Mouse (Mus musculus) heart, postnatal 0 days (tissue): ENCODE results near the gene Frmd4b. TPM values are rescaled to one million over a fixed set of nuclear protein-coding genes. Genes with fewer than 3 reads are reported as not detected.

Experiments used
- ATAC-seq: fragments of 200-750 bp; cut with Nextera tagmentation; 2 replicates; pipeline ENCODE4 v1.8.0; 2017; ENCODE audit warnings: low read depth, moderate number of reproducible peaks, moderate library complexity; ENCODE audit not compliant: insufficient read depth
- DNase-seq: peaks from one replicate; pipeline ENCODE4 v3.0.0-alpha.2; 2016; ENCODE audit warnings: low spot score
- H3K27ac ChIP-seq: fragments of 300-500 bp; sonication (generic); 2 replicates; pipeline ENCODE4 v1.5.1; 2014; ENCODE audit warnings: low read depth, mild to moderate bottlenecking
- H3K27me3 ChIP-seq: fragments of 300-500 bp; sonication (generic); 2 replicates; pipeline ENCODE4 v1.6.1; 2014; ENCODE audit warnings: low read length, mixed read lengths; ENCODE audit not compliant: control insufficient read depth, insufficient read depth
- H3K36me3 ChIP-seq: fragments of 300-500 bp; sonication (generic); replicated peaks from 2 replicates; pipeline ENCODE4 v1.6.1; 2014; ENCODE audit warnings: low read length, mixed read lengths; ENCODE audit not compliant: control insufficient read depth, insufficient read depth
- H3K4me1 ChIP-seq: fragments of 300-500 bp; sonication (generic); 2 replicates; pipeline ENCODE4 v1.6.1; 2014; ENCODE audit warnings: antibody characterized with exemption; ENCODE audit not compliant: control insufficient read depth, insufficient read depth
- H3K4me2 ChIP-seq: fragments of 300-500 bp; sonication (generic); 2 replicates; pipeline ENCODE4 v1.6.1; 2014; ENCODE audit warnings: low read depth, mild to moderate bottlenecking, low read length, moderate library complexity
- H3K4me3 ChIP-seq: fragments of 300-500 bp; sonication (generic); 2 replicates; pipeline ENCODE4 v1.5.1; 2014; ENCODE audit warnings: low read depth, low read length
- H3K9ac ChIP-seq: fragments of 300-500 bp; sonication (generic); replicated peaks from 2 replicates; pipeline ENCODE4 v1.6.1; 2014; ENCODE audit warnings: low read depth, low read length, mixed read lengths
- H3K9me3 ChIP-seq: fragments of 300-500 bp; sonication (generic); replicated peaks from 2 replicates; pipeline ENCODE4 v1.6.1; 2016; ENCODE audit warnings: low read length; ENCODE audit not compliant: control insufficient read depth
- CTCF ChIP-seq: IDR thresholded peaks from 2 replicates; pipeline ENCODE4 v1.5.1; 2016; ENCODE audit warnings: antibody characterized with exemption, control low read depth, low read depth
- EP300 ChIP-seq: IDR thresholded peaks from 2 replicates; pipeline ENCODE4 v1.6.1; 2016; ENCODE audit warnings: antibody characterized with exemption, low read depth
- WGBS: fragments of 180-500 bp; shearing (Covaris S2); extraction: QIAGEN DNeasy Blood & Tissue Kit; methylation state at CpG from one replicate; pipeline ENCODE4 v1.1.7; 2014; 5-methylcytosine and 5-hydroxymethylcytosine counted together
- polyA plus RNA-seq: library from polyadenylated mRNA; unstranded; fragments of >200 nt; fragmentation: Nextera tagmentation; extraction: Ambion mirVana; gene quantifications from 2 replicates; pipeline ENCODE4 v1.2.1, GENCODE M21; 2015
- total RNA-seq: library from RNA; depleted of rRNA; stranded (reverse); fragments of >200 nt; gene quantifications from 2 replicates; pipeline ENCODE4 v1.2.3, GENCODE M21; 2014; ENCODE audit warnings: low replicate concordance

Gene Frmd4b
- total and polyA plus RNA-seq, 2 experiments from 2014 or later = 6.2 to 19.0 TPM

DNA sequence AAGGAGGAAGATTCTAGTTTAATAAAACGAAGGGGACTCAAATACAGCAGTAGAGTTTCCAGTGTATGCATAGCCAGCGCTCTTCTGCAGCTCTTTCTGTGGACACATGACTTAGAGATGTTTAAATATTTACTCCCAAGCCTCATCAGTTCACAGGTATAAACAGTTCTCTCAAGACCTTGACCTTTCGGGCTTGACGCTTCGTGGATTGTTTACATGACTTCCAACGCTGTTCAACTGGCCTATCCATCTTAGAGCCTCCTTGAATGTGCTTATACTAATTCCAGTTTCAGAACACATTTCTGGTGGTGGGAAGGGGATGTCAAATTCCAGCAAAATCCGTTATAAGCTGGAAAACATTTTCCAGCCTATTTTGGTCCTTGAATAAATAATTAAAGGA is 203.9 kb downstream of the Frmd4b start:
- ATAC-seq = no peak
- no peaks in the 10 kb centered on the region for H3K9me3 ChIP-seq
- TF ChIP-seq EP300 = no peak
- H3K36me3 ChIP-seq = no peaks in the 10 kb centered on the region
- no peak overlapping the region for H3K27ac ChIP-seq
- H3K4me1 ChIP-seq = peaks cover 19% of the 10 kb centered on the region
- H3K27me3 ChIP-seq = no peaks in the 10 kb centered on the region
- no peak overlapping the region for H3K4me2 ChIP-seq
- 70% methylated on average over 7 of the region's 7 CpGs for WGBS
- DNase-seq = no peak
- H3K4me3 ChIP-seq = no peak overlapping the region
- no peak overlapping the region for H3K9ac ChIP-seq

DNA sequence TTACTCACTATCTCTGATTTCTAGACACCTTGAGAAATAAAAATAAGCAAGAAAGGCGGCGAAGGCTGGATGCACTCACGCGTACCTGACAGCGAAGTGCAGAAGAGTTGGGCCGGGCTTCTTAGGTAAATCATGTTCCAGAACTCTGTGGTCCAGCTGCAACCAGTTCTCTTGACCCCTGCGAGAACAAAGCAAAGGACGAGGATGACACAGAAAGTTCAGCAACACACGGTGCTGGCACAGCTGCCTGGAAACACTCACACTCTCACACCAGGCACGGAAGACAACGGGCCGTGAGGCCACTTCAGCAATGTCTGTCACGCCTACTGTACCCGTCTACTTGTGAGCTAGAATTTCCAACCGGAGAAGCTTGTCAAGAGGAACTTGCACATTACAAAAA is 204.9 kb downstream of the Frmd4b start:
- no peaks in the 10 kb centered on the region for H3K36me3 ChIP-seq
- TF ChIP-seq EP300 (no peak), CTCF (no peak)
- no peak overlapping the region for H3K4me3 ChIP-seq
- H3K9ac ChIP-seq = no peak overlapping the region
- H3K27ac ChIP-seq = no peak overlapping the region
- WGBS = 86% methylated on average over 15 of the region's 15 CpGs
- no peak overlapping the region for H3K4me2 ChIP-seq
- no peak for DNase-seq
- H3K9me3 ChIP-seq = no peaks in the 10 kb centered on the region
- no peaks in the 10 kb centered on the region for H3K27me3 ChIP-seq
- peaks cover 19% of the 10 kb centered on the region for H3K4me1 ChIP-seq
- no peak for ATAC-seq

DNA sequence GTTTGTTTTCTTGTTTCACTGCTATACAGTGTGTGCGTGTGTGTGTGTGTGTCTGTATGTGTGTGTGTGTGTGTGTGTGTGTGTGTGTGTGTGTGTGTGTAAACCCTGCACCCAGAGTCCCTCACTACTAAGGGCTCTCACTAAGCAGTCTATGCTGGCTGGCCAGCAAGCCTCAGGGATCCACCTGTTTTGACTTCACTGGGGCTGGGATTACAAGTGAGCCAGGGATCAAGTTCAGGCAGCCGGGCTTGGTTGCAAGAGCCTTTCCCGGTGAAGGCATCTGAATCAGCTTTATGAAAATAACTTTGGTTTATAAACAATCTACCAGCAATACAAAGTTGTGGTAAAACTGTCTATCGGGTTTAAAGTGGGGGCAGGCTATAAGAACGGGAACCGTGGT is 206.0 kb downstream of the Frmd4b start:
- H3K4me2 ChIP-seq = no peak overlapping the region
- TF ChIP-seq EP300 (no peak), CTCF (no peak)
- H3K9ac ChIP-seq = no peak overlapping the region
- no peak overlapping the region for H3K27ac ChIP-seq
- WGBS = 90% methylated on average over 6 of the region's 6 CpGs
- peaks cover 19% of the 10 kb centered on the region for H3K4me1 ChIP-seq
- no peak overlapping the region for H3K4me3 ChIP-seq
- no peaks in the 10 kb centered on the region for H3K36me3 ChIP-seq
- no peak for ATAC-seq
- no peak for DNase-seq
- H3K9me3 ChIP-seq = no peaks in the 10 kb centered on the region
- H3K27me3 ChIP-seq = 0 out of 2 replicates have a peak, but pooled peaks cover 9% of the 10 kb centered on the region

DNA sequence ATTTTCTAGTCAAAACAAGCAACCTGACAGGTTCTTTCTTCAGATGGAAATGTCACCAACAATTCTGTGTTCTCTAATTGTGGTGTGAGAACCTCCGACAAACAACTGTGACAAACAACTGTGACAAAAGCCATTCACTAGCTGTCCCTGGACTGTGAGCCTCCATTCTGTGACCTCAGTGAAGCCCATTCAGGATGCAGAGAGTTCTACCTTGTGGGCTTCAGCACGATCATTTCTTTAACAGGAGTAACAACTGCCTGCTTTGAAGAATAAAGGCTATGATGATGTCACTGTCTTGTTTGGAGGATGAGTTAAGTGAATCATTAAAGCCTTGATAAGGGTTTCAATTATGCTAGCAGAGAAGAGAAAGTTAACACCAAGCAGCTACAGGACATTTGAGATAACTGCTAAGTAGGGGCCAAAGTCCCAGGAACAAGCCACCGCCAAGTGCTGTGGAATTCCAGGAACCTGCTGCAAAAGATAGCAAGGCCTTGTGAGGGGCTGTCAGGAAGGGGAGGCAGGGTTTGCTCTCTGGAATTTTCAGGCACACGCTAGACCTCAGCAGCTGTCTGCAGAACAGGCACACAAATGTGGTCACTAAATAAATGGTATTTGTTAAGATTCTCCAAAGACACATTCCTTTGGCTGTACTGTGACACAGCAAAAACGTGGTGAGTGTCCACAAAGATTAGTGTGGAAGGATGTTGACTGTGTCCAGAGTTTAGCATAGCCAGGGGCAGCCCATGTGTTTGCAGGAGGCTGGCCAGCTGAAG is 207.7 kb downstream of the Frmd4b start:
- Histone ChIP-seq H3K4me1 (peaks cover 25% of the 10 kb centered on the region), H3K27ac (peak overlapping the region; percentile 62), H3K9ac (no peak overlapping the region), H3K4me3 (no peak overlapping the region), H3K36me3 (no peaks in the 10 kb centered on the region), H3K27me3 (0 out of 2 replicates have a peak, but pooled peaks cover 9% of the 10 kb centered on the region), H3K4me2 (peak overlapping the region; percentile 14; the same call in 1 of the 2 replicates), H3K9me3 (no peaks in the 10 kb centered on the region)
- DNase-seq (peak; percentile 83), ATAC-seq (peak; percentile 83)
- TF ChIP-seq EP300 = no peak
- WGBS = 5% methylated on average over 5 of the region's 5 CpGs

DNA sequence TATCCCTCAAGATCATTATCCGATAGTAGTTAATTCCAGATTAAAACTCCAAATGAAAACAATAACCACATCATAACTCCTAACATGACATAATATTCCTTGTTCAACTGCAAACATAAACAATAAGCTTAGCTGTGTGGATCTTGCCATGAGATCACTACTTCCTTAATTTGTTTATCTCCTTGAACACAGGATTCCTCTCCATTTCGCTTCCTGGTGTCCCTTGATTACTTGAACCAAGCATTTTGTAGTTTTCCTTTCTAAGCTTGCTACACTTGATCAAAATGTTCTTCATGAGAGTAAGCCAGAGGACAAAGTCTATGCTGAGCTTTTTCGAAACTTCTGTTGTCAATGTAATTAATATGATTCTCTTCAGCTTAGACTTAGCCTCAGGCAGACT is 209.4 kb downstream of the Frmd4b start:
- TF ChIP-seq EP300 (no peak), CTCF (no peak)
- H3K9ac ChIP-seq = no peak overlapping the region
- H3K27me3 ChIP-seq = peaks cover 10% of the 10 kb centered on the region; the same call in 1 of the 2 replicates
- ATAC-seq = no peak
- no peaks in the 10 kb centered on the region for H3K9me3 ChIP-seq
- H3K27ac ChIP-seq = no peak overlapping the region
- no peaks in the 10 kb centered on the region for H3K36me3 ChIP-seq
- DNase-seq = no peak
- H3K4me1 ChIP-seq = peaks cover 25% of the 10 kb centered on the region
- 88% methylated on average over 3 of the region's 3 CpGs for WGBS
- no peak overlapping the region for H3K4me2 ChIP-seq
- H3K4me3 ChIP-seq = no peak overlapping the region

DNA sequence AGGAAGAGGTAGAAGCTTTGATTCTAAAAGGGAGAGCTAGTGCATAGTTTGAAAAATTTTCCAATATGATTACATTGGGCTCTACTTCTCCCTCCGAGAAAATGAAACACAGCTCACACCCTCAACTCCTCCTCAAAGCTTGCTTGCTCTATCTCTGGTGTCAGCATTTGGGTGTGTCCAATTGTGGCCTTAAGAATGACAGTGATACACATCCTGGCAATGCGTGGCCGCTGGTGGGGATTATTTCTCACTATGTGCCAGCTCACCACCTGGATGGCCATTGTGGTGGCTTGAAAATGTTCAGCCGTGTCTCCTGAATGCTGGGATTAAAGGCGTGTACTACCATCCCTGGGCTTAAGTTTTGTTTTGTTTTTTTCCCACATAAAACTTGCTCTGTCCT is 209.9 kb downstream of the Frmd4b start:
- Histone ChIP-seq H3K9ac (no peak overlapping the region), H3K9me3 (no peaks in the 10 kb centered on the region), H3K27ac (no peak overlapping the region), H3K36me3 (no peaks in the 10 kb centered on the region), H3K27me3 (peaks cover 15% of the 10 kb centered on the region; the same call in 1 of the 2 replicates), H3K4me2 (no peak overlapping the region), H3K4me1 (peaks cover 25% of the 10 kb centered on the region), H3K4me3 (no peak overlapping the region)
- ATAC-seq (no peak), DNase-seq (no peak)
- no peak for TF ChIP-seq CTCF
- no peak for TF ChIP-seq EP300
- WGBS = 86% methylated on average over 5 of the region's 5 CpGs
